Mouse (Mus musculus) thymus, adult 2 months (tissue): ENCODE results near the gene C1ql1.

Experiments
- CTCF ChIP-seq: fragments of 200-500 bp; IDR thresholded peaks from 2 replicates; pipeline ENCODE4 v1.5.1; 2012; ENCODE audit warnings: mild to moderate bottlenecking, control low read depth, low read length, moderate library complexity, borderline replicate concordance; ENCODE audit not compliant: control insufficient read depth, poor library complexity, insufficient read depth; ENCODE audit errors: extremely low read depth
- POLR2A ChIP-seq: fragments of 200-500 bp; IDR thresholded peaks from 2 replicates; pipeline ENCODE4 v1.6.1; 2012; ENCODE audit warnings: mild to moderate bottlenecking, low read length, control low read depth, moderate library complexity; ENCODE audit not compliant: control insufficient read depth, poor library complexity, insufficient read depth; ENCODE audit errors: extremely low read depth

DNA sequence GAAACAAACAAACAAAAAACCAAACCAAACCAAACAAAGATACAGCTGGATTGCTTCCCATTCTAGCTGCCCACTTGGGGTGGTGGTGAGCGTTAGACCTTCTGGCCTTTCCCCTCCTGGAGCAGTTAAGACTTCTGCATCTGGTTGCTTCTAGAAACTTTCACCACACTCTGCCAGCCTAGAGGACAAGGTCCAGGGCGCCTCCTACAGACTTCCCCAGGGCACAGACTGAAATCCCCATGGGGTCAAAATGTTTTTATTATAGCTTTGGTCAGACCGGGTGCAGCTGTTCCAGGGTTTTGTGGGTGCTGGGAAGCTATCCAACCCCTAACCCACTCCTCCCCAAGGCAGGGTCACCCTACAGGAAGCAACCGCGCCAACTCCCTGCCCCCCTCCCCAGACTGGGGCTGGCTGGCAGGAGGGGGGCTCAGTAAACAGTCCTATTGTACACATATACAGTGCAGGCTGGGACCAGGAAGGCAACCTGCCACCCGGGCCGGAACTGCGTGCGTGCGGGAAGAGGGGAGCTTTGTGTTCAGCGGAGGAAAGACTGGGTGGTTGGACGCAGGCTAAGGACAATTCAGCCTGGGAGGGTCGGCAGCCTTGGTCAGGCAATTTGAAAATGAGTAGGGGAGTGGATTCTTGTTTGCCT, 7.3 kb downstream of the C1ql1 start:
- TF ChIP-seq POLR2A, result no peak
- no peak for TF ChIP-seq CTCF
